Mouse (Mus musculus) T-cell, adult 66 days (primary cell): ENCODE results near the gene Nedd1. TPM values are rescaled to one million over a fixed set of nuclear protein-coding genes. Genes with fewer than 3 reads are reported as not detected.

Experiments
- total RNA-seq, 2 experiments: library from RNA; stranded (reverse); gene quantifications; 3 replicates in 1 of 2; 4 replicates in 1 of 2; pipeline ENCODE4 v1.2.4; 2023

The Nedd1 gene
- total RNA-seq, result 10 to 100 TPM; 13.3 to 14.7 TPM

GRCm38 (mm10) chr10:92721771-92722619 is at the start of gene Nedd1:
TSS of gene Nedd1 (minus strand) at chr10:92722420.

